Comparison of ENCODE assay signal across 9 mouse cellular contexts in genomic region chr13:83737031-83737825, GRCm38 (mm10).
DNase-seq lines count a peak whose midpoint lies in the region; ATAC-seq and TF ChIP-seq lines count a peak whose summit lies in the region.
"Had no signal": no experiment of that assay in that cellular context is flagged by ENCODE, and none has a peak within 500 bp of the region (broad histone marks: within the 10 kb centered on the region; RNA-seq: fewer than 3 reads in every experiment).

No protein-coding gene starts in this region.

- no peak for ATAC-seq in kidney, postnatal 0 days (replicated peaks; ENCODE audit: low FRiP score, low read depth)
- ATAC-seq in embryonic facial prominence, embryonic 13.5 days (ENCODE audit: insufficient number of reproducible peaks, insufficient read depth, low FRiP score, low TSS enrichment, low read depth): no peak
- no peak for ATAC-seq in hindbrain, embryonic 16.5 days
- ATAC-seq in neural tube, embryonic 13.5 days (ENCODE audit: low read depth): no peak
- ATAC-seq: lung, postnatal 0 days had no signal

- TF ChIP-seq CTCF in kidney, postnatal 0 days (IDR thresholded peaks at IDR 0.05; ENCODE audit: low read depth): no peak

- no peaks in the 10 kb centered on the region for H3K9me3 ChIP-seq in kidney, postnatal 0 days (replicated peaks; ENCODE audit: low read length)
- H3K9me3 ChIP-seq in embryonic facial prominence, embryonic 13.5 days: no peaks in the 10 kb centered on the region
- H3K9me3 ChIP-seq in hindbrain, embryonic 16.5 days (ENCODE audit: control insufficient read depth, low read length): no peaks in the 10 kb centered on the region
- H3K9me3 ChIP-seq in neural tube, embryonic 13.5 days: no peaks in the 10 kb centered on the region

- no peak overlapping the region for H3K9ac ChIP-seq in kidney, postnatal 0 days (ENCODE audit: low read depth, low read length)
- H3K9ac ChIP-seq in embryonic facial prominence, embryonic 13.5 days: 0 out of 2 replicates have a peak overlapping the region, but pooled peaks have one; percentile 12
- H3K9ac ChIP-seq in hindbrain, embryonic 16.5 days (ENCODE audit: low read depth, low read length): peak overlapping the region; percentile 74
- peak overlapping the region; percentile 99 for H3K9ac ChIP-seq in neural tube, embryonic 13.5 days

- H3K4me3 ChIP-seq in kidney, postnatal 0 days (replicated peaks; ENCODE audit: low read depth, low read length): peak overlapping the region; percentile 16
- peak overlapping the region; percentile 12 for H3K4me3 ChIP-seq in embryonic facial prominence, embryonic 13.5 days
- peak overlapping the region; percentile 52 for H3K4me3 ChIP-seq in hindbrain, embryonic 16.5 days (ENCODE audit: low read length)
- H3K4me3 ChIP-seq in neural tube, embryonic 13.5 days: peak overlapping the region; percentile 63

- H3K27me3 ChIP-seq in kidney, postnatal 0 days (ENCODE audit: insufficient read depth, low read length): peaks cover 54% of the 10 kb centered on the region; the same call in 1 of the 2 replicates
- peaks cover 88% of the 10 kb centered on the region for H3K27me3 ChIP-seq in embryonic facial prominence, embryonic 13.5 days
- H3K27me3 ChIP-seq in hindbrain, embryonic 16.5 days (replicated peaks; ENCODE audit: control insufficient read depth, insufficient read depth, low read length): no peaks in the 10 kb centered on the region
- H3K27me3 ChIP-seq in neural tube, embryonic 13.5 days: no peaks in the 10 kb centered on the region

- no peak overlapping the region for H3K27ac ChIP-seq in kidney, postnatal 0 days
- no peak overlapping the region for H3K27ac ChIP-seq in embryonic facial prominence, embryonic 13.5 days
- H3K27ac ChIP-seq in hindbrain, embryonic 16.5 days (ENCODE audit: low read depth, low read length): peak overlapping the region; percentile 90
- peak overlapping the region; percentile 99 for H3K27ac ChIP-seq in neural tube, embryonic 13.5 days (replicated peaks)

- no peaks in the 10 kb centered on the region for H3K36me3 ChIP-seq in kidney, postnatal 0 days (ENCODE audit: insufficient read depth, low read length)
- H3K36me3 ChIP-seq in embryonic facial prominence, embryonic 13.5 days: no peaks in the 10 kb centered on the region
- no peaks in the 10 kb centered on the region; the same call in 1 of the 2 replicates for H3K36me3 ChIP-seq in hindbrain, embryonic 16.5 days (ENCODE audit: control insufficient read depth, insufficient read depth, low read length)
- peaks cover 26% of the 10 kb centered on the region for H3K36me3 ChIP-seq in neural tube, embryonic 13.5 days

- H3K4me1 ChIP-seq in kidney, postnatal 0 days (replicated peaks; ENCODE audit: insufficient read depth, low read length): no peaks in the 10 kb centered on the region
- H3K4me1 ChIP-seq in embryonic facial prominence, embryonic 13.5 days: no peaks in the 10 kb centered on the region
- H3K4me1 ChIP-seq in hindbrain, embryonic 16.5 days (ENCODE audit: control insufficient read depth, insufficient read depth, low read depth, low read length): no peaks in the 10 kb centered on the region; the same call in 1 of the 2 replicates
- peaks cover 1% of the 10 kb centered on the region; the same call in 1 of the 2 replicates for H3K4me1 ChIP-seq in neural tube, embryonic 13.5 days (replicated peaks)

- 4% methylated on average over 9 of the region's 9 CpGs for WGBS in kidney, postnatal 0 days
- 6% methylated on average over 9 of the region's 9 CpGs for WGBS in embryonic facial prominence, embryonic 13.5 days
- 3% methylated on average over 9 of the region's 9 CpGs for WGBS in hindbrain, embryonic 16.5 days
- 2% methylated on average over 9 of the region's 9 CpGs for WGBS in neural tube, embryonic 13.5 days

- H3K4me2 ChIP-seq in kidney, postnatal 0 days (ENCODE audit: low read length): peak overlapping the region; percentile 48
- H3K4me2 ChIP-seq in embryonic facial prominence, embryonic 13.5 days: peak overlapping the region; percentile 36
- peak overlapping the region; percentile 60 for H3K4me2 ChIP-seq in hindbrain, embryonic 16.5 days (ENCODE audit: low read length)
- H3K4me2 ChIP-seq in neural tube, embryonic 13.5 days: peak overlapping the region; percentile 92

- no peak for DNase-seq in kidney, postnatal 0 days (ENCODE audit: low spot score)
- DNase-seq in kidney, adult 8-10 months: no peak
- DNase-seq in right cerebral cortex, postnatal 4 days: no peak
- DNase-seq in right cerebral cortex, adult 18-20 months: no peak
- DNase-seq: kidney, postnatal 14 days had no signal

Comparison
In these comparisons a context has a peak if more than half of its experiments do, and no peak if none do; other contexts are left out.
1. H3K27ac ChIP-seq: peak in hindbrain, embryonic 16.5 days (single experiment) and neural tube, embryonic 13.5 days (single experiment); none in kidney, postnatal 0 days (single experiment) and embryonic facial prominence, embryonic 13.5 days (single experiment).
2. H3K4me2 ChIP-seq: peak in every context shown above with its lines; median percentile 92 in neural tube, embryonic 13.5 days; 60 in hindbrain, embryonic 16.5 days; 48 in kidney, postnatal 0 days; 36 in embryonic facial prominence, embryonic 13.5 days.
3. H3K4me3 ChIP-seq: peak in every context shown above with its lines; median percentile 63 in neural tube, embryonic 13.5 days; 52 in hindbrain, embryonic 16.5 days; 16 in kidney, postnatal 0 days; 12 in embryonic facial prominence, embryonic 13.5 days.